Mouse (Mus musculus): ENCODE results near the gene Atp6v0e2. TPM values are rescaled to one million over a fixed set of nuclear protein-coding genes. Genes with fewer than 3 reads are reported as not detected.

The Atp6v0e2 gene
- polyA plus RNA-seq, 1 experiment = 35.5 TPM

DNA sequence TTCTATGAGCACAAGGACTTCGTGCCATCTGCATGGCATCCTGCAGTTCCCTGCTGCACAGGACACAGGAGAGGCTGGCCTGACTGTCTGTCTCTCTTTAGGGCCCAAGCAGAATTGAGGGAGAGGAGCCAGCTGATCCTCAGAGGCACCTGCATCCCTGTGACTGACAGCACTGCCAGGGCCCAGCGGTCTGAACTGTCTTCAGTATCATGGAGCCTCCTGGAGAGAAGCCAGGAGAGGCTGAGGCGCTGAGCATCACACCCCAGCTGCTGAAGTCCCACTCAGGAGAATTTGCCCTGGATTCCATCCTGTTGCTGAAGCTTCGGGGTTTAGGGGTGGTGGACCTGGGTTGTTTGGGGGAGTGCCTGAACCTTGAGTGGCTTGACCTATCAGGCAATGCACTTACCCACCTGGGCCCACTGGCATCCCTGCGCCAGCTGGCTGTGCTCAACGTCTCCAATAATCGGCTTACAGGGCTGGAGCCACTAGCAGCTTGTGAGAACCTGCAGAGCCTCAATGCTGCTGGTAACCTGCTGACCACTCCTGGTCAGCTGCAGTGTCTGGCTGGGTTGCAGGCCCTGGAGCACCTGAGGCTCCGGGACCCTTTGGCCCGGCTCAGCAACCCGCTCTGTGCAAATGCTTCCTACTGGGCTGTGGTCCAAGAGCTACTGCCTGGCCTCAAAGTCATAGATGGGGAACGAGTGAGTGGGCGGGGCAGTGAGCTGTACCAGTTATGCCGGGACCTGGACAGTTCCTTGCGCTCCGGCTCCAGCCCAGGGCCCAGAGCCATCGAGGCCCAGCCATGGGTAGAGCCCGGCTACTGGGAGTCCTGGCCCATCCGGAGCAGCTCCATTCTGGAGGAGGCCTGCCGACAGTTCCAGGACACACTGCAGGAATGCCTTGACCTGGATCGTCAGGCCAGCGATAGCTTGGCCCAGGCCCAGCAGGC lies 30.9 kb downstream of the Atp6v0e2 start:
- peaks cover 2% of the 10 kb centered on the region; the same call in 1 of the 2 replicates for H3K4me1 ChIP-seq (ENCODE audit: control insufficient read depth, insufficient read depth, low read length)
- TF ChIP-seq POLR2A (IDR thresholded peaks at IDR 0.05; ENCODE audit: borderline replicate concordance, extremely low read depth, low read depth, low read length) (peak; percentile 24; the same call in 1 of the 2 replicates), CTCF (IDR thresholded peaks at IDR 0.05; ENCODE audit: insufficient read depth, low read length) (no peak)
- H3K4me3 ChIP-seq (replicated peaks; ENCODE audit: extremely low read depth, low read depth, low read length) = no peak overlapping the region
- DNase-seq = peak; percentile 20
- WGBS = 36% methylated on average over 21 of the region's 21 CpGs

DNA sequence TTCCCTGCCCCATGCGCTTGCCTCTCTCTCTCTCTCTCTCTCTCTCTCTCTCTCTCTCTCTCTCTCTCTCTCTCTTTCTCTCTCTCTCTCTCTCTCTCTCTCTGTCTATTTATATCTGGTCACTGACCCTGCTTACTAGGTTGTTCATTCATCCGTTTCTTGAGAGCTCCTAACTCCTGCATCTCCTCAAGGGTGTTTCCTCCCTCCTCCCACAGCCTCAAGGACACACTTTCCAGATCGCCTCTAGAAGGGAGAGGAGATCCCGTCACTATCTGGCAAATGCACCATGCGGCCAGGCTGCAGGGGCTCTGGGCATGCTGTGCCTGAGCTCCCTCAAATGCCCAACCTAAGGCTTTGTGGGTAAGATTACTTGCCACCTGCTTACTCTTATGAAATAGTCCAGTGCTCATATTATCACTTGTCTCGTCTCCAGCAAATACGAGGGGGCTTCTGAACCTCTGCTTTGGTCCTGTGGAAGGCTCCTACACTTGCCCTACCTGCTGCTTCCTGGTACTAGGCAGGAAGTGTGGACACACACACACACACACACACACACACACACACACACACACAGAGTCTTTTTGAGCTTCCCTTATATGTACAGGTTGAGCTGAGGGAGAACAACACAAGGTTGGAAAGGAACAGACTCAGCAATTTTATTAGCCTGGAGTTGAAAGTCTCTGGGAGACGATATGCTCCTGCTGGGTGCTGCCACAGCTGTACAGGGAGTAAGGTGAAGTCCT lies 31.8 kb downstream of the Atp6v0e2 start:
- H3K4me1 ChIP-seq (ENCODE audit: control insufficient read depth, insufficient read depth, low read length) = peaks cover 2% of the 10 kb centered on the region; the same call in 1 of the 2 replicates
- WGBS = 53% methylated on average over 8 of the region's 8 CpGs
- H3K4me3 ChIP-seq (replicated peaks; ENCODE audit: extremely low read depth, low read depth, low read length) = no peak overlapping the region
- no peak for TF ChIP-seq POLR2A (IDR thresholded peaks at IDR 0.05; ENCODE audit: borderline replicate concordance, extremely low read depth, low read depth, low read length)
- TF ChIP-seq CTCF (IDR thresholded peaks at IDR 0.05; ENCODE audit: insufficient read depth, low read length) = no peak
- DNase-seq = no peak

DNA sequence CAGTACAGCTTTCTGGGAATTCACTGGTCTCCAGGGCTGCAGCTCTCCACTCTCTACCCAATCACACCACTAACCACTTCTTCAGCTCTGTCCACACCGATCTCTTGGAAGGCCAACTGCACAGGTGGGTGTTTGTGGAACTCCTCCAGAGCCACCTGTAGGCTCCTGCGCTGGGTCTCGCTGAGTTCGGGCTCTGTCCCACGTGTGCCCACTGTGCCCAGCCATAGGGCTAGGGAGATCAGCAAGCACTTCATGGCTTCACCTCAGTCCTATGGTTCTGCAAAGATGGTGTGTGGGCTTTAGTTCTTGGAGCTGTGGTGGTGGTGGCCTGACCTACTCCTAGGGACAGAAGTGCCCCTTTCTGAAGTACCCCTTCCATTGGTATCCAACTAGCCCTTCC lies 34.6 kb downstream of the Atp6v0e2 start:
- WGBS = 77% methylated on average over 5 of the region's 5 CpGs
- peaks cover 2% of the 10 kb centered on the region; the same call in 1 of the 2 replicates for H3K4me1 ChIP-seq (ENCODE audit: control insufficient read depth, insufficient read depth, low read length)
- DNase-seq = no peak
- peak overlapping the region; percentile 53 for H3K4me3 ChIP-seq (replicated peaks; ENCODE audit: extremely low read depth, low read depth, low read length)
- no peak for TF ChIP-seq CTCF (IDR thresholded peaks at IDR 0.05; ENCODE audit: insufficient read depth, low read length)
- TF ChIP-seq POLR2A (IDR thresholded peaks at IDR 0.05; ENCODE audit: borderline replicate concordance, extremely low read depth, low read depth, low read length) = no peak

DNA sequence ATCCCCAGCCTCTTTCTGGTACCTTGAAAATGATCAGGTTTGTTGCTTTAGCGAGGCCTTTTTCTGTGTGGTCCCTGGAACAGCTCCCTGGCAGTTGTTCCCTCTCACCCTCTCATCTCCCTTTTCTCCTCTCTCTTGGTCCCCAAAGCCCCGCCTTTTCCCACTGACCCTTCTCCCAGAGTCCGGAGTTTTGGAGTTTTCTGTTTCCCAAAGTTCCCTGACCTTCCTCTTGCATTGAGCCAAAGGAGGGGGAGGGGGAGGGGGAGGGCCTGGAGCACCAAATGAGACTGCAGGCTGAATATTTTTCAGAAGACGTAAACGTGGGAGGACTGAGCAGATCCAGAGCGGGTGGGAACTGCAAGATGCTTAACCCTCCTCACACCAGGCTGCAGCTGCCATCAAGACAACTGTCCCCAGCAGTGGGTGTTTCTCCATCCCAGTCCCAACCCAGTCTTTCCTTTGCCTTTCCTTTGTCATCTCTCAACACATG lies 35.2 kb downstream of the Atp6v0e2 start, which contains the start of gene Rarres2:
TSS of gene Rarres2 (minus strand) at position 218 of the 490 bp plus-strand sequence.
- Histone ChIP-seq H3K4me1 (ENCODE audit: control insufficient read depth, insufficient read depth, low read length) (peaks cover 2% of the 10 kb centered on the region; the same call in 1 of the 2 replicates), H3K4me3 (replicated peaks; ENCODE audit: extremely low read depth, low read depth, low read length) (peak within 1 kb of the TSS; percentile 53)
- no peak for DNase-seq
- TF ChIP-seq POLR2A (IDR thresholded peaks at IDR 0.05; ENCODE audit: borderline replicate concordance, extremely low read depth, low read depth, low read length) = peak; percentile 3; the same call in 1 of the 2 replicates
- no peak for TF ChIP-seq CTCF (IDR thresholded peaks at IDR 0.05; ENCODE audit: insufficient read depth, low read length)
- WGBS = 31% methylated on average over 6 of the region's 6 CpGs

DNA sequence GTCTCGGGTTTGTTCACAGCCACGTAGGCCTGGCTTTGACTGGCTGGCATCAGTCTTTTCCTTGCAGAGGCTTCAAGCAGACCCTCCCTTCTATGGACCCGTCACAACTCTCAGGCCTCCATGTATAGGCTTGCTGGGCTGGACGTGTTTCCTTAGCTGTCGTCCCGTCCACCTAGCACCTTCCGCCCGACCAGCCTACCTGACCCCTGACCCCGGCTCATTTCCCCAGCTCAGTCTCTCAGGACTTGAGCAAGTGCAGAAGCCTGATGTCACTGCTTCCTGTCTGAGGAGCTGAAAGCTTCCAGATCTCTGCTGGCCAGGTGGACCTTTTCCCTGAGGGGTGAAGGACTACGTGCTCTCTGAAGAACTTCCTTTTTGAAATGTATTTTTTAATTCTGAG lies 35.9 kb downstream of the Atp6v0e2 start:
- TF ChIP-seq POLR2A (IDR thresholded peaks at IDR 0.05; ENCODE audit: borderline replicate concordance, extremely low read depth, low read depth, low read length) = no peak
- TF ChIP-seq CTCF (IDR thresholded peaks at IDR 0.05; ENCODE audit: insufficient read depth, low read length) = no peak
- peaks cover 2% of the 10 kb centered on the region; the same call in 1 of the 2 replicates for H3K4me1 ChIP-seq (ENCODE audit: control insufficient read depth, insufficient read depth, low read length)
- WGBS = 36% methylated on average over 10 of the region's 10 CpGs
- DNase-seq = no peak
- H3K4me3 ChIP-seq (replicated peaks; ENCODE audit: extremely low read depth, low read depth, low read length) = no peak overlapping the region

DNA sequence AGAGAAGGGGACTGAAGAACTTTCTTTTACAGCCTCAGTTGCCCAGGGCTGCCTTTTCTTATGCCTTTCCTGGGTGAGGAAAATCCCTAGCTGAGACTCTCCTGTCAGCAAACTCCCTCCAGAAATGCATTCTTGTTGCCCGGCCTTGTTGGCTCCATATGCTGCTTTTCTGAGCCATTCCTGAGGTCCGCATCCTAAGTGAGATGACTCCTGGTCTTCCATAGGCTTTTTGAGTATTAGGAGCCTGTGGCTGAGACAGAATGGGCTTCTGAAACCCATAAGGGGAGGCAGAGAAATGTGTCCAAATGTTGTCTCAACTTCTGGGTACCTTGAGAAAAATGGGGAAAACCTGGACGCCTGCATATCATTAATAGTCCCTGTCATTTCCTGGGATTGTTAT lies 36.6 kb downstream of the Atp6v0e2 start:
- Histone ChIP-seq H3K4me1 (ENCODE audit: control insufficient read depth, insufficient read depth, low read length) (no peaks in the 10 kb centered on the region), H3K4me3 (replicated peaks; ENCODE audit: extremely low read depth, low read depth, low read length) (no peak overlapping the region)
- TF ChIP-seq POLR2A (IDR thresholded peaks at IDR 0.05; ENCODE audit: borderline replicate concordance, extremely low read depth, low read depth, low read length) = no peak
- no peak for TF ChIP-seq CTCF (IDR thresholded peaks at IDR 0.05; ENCODE audit: insufficient read depth, low read length)
- WGBS = 69% methylated on average over 3 of the region's 3 CpGs
- DNase-seq = no peak

DNA sequence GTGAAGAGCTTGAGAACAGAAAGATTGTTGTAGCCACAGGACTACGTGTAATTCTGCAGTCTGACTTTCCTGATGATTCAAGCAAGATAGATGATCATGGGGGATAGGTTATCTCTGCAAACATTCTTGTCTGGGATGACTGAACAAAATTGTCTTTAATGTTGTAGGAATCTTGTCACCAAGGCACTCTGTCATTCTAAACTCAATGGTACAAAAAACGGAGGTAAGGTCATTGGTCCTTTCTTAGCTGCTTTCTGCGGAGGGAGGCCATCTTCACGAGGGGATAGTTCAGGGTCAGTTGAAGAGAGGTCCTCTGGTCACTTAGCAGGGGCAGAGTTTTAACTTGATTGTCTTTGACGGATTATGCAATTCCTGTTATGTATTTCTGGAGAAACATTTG lies 41.3 kb downstream of the Atp6v0e2 start:
- no peak for DNase-seq
- H3K4me1 ChIP-seq (ENCODE audit: control insufficient read depth, insufficient read depth, low read length) = no peaks in the 10 kb centered on the region
- no peak for TF ChIP-seq POLR2A (IDR thresholded peaks at IDR 0.05; ENCODE audit: borderline replicate concordance, extremely low read depth, low read depth, low read length)
- no peak for TF ChIP-seq CTCF (IDR thresholded peaks at IDR 0.05; ENCODE audit: insufficient read depth, low read length)
- WGBS = 27% methylated on average over 5 of the region's 5 CpGs
- H3K4me3 ChIP-seq (replicated peaks; ENCODE audit: extremely low read depth, low read depth, low read length) = no peak overlapping the region

DNA sequence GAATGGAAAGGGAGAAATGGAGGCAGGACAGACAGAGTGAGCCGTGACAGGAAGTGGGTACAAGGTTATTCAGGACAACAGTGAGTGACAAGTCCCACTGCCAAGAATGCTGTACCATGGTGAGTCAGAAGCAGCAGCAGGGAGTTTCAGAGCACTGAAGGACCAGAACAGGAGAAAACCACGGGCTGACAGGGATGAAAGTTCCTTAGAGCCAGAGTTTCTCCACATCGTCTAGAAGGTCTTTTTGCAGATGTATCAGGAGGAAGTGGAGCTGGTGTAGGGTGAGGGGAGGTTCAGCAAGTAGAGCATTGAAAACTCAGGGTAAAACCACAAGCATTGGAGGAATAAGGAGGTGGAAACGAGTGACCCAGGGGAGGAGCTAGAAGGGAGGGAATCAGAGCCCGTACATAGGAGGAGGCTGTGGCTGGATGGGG lies 41.8 kb downstream of the Atp6v0e2 start:
- no peak for TF ChIP-seq CTCF (IDR thresholded peaks at IDR 0.05; ENCODE audit: insufficient read depth, low read length)
- TF ChIP-seq POLR2A (IDR thresholded peaks at IDR 0.05; ENCODE audit: borderline replicate concordance, extremely low read depth, low read depth, low read length) = no peak
- H3K4me1 ChIP-seq (ENCODE audit: control insufficient read depth, insufficient read depth, low read length) = no peaks in the 10 kb centered on the region
- 12% methylated on average over 5 of the region's 5 CpGs for WGBS
- no peak overlapping the region for H3K4me3 ChIP-seq (replicated peaks; ENCODE audit: extremely low read depth, low read depth, low read length)
- no peak for DNase-seq

DNA sequence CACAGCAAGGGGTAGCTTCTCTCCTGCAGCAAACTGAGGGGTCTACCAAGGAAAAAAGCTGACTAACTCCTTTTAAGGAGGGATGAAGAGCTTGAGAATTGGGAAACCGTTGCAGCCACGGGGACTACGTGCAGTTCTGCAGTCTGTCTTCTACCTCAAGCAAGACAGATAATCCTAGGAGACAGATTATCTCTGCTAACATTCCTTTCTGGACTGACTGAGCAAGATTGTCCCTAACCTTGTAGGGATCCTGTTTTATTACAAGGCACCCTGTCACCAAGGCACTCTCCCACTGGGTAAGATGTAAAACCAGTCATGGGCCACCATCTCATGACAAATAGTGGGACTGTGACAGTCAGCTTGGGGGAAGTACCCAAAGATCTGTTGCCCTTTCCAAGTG lies 43.8 kb downstream of the Atp6v0e2 start:
- TF ChIP-seq POLR2A (IDR thresholded peaks at IDR 0.05; ENCODE audit: borderline replicate concordance, extremely low read depth, low read depth, low read length) (no peak), CTCF (IDR thresholded peaks at IDR 0.05; ENCODE audit: insufficient read depth, low read length) (no peak)
- Histone ChIP-seq H3K4me3 (replicated peaks; ENCODE audit: extremely low read depth, low read depth, low read length) (no peak overlapping the region), H3K4me1 (ENCODE audit: control insufficient read depth, insufficient read depth, low read length) (no peaks in the 10 kb centered on the region)
- 41% methylated on average over 3 of the region's 3 CpGs for WGBS
- DNase-seq = no peak
